Mouse (Mus musculus): ENCODE data around the gene Clec12b.
"Not testable (repeated sequence)": the region's sequence is repeated elsewhere in the genome, so short reads cannot be mapped to it uniquely, and the experiment has no call there.

Clec12b gene

GRCm38 (mm10) chr6:129374937-129375471 lies 10.7 kb downstream of the Clec12b start:
- intact Hi-C loops (cut with DNase I): no loop called here

- intact Hi-C loops (cut with DNase I): loop anchor here (5.0 to 10.0 kb wide), 2 partner anchors 102 to 515 kb away; no protein-coding TSS in a partner anchor
Observed at GRCm38 (mm10) chr6:129369374-129370132, 16.1 kb downstream of the Clec12b start.

- intact Hi-C loops (cut with DNase I): loop anchor here (5.0 to 10.0 kb wide), 2 partner anchors 99 to 511 kb away; no protein-coding TSS in a partner anchor
Observed at GRCm38 (mm10) chr6:129365959-129366359, 19.7 kb downstream of the Clec12b start.

- intact Hi-C loops (cut with DNase I): loop anchor here (10.0 kb wide), 1 partner anchor 509 kb away; no protein-coding TSS in a partner anchor
Observed at GRCm38 (mm10) chr6:129363942-129364341, 21.7 kb downstream of the Clec12b start.

GRCm38 (mm10) chr6:129359515-129359914 lies 26.2 kb downstream of the Clec12b start:
- intact Hi-C loops (cut with DNase I): no loop called here

- intact Hi-C loops (cut with DNase I): no loop called here
Observed at GRCm38 (mm10) chr6:129356430-129356829, 29.2 kb downstream of the Clec12b start.

- intact Hi-C loops (cut with DNase I): no loop called here
Observed at GRCm38 (mm10) chr6:129355774-129356173, 29.9 kb downstream of the Clec12b start.

GRCm38 (mm10) chr6:129351091-129351490 lies 34.6 kb downstream of the Clec12b start:
- intact Hi-C loops (cut with DNase I): no loop called here

- intact Hi-C loops (cut with DNase I): no loop called here
Observed at GRCm38 (mm10) chr6:129349524-129350352, 35.9 kb downstream of the Clec12b start.

GRCm38 (mm10) chr6:129344408-129344807 lies 41.3 kb downstream of the Clec12b start:
- intact Hi-C loops (cut with DNase I): no loop called here

GRCm38 (mm10) chr6:129342391-129342790 lies 43.3 kb downstream of the Clec12b start, which contains the start of gene Clec12a:
Gene Clec12a (plus strand): TSS chr6:129342691.
- intact Hi-C loops (cut with DNase I): not testable (repeated sequence)

- intact Hi-C loops (cut with DNase I): no loop called here
Observed at GRCm38 (mm10) chr6:129337751-129338150, 47.9 kb downstream of the Clec12b start.

- intact Hi-C loops (cut with DNase I): no loop called here
Observed at GRCm38 (mm10) chr6:129333674-129334078, 52.0 kb downstream of the Clec12b start.

GRCm38 (mm10) chr6:129331610-129332009 lies 54.1 kb downstream of the Clec12b start, which contains the start of gene 4922502D21Rik:
Gene 4922502D21Rik (minus strand): TSS chr6:129331796.
- intact Hi-C loops (cut with DNase I): no loop called here

GRCm38 (mm10) chr6:129326568-129327150 lies 59.0 kb downstream of the Clec12b start:
- intact Hi-C loops (cut with DNase I): no loop called here

GRCm38 (mm10) chr6:129326016-129326415 lies 59.7 kb downstream of the Clec12b start:
- intact Hi-C loops (cut with DNase I): no loop called here

Data from adrenal gland (tissue).